In genomic region chr5:57884982-57885381, GRCm38 (mm10) we compare ENCODE assay signal across 19 mouse cellular contexts.
DNase-seq lines count a peak whose midpoint lies in the region; ATAC-seq lines count a peak whose summit lies in the region.
"Had no signal": no experiment of that assay in that cellular context is flagged by ENCODE, and none has a peak within 500 bp of the region (broad histone marks: within the 10 kb centered on the region; RNA-seq: fewer than 3 reads in every experiment).

No protein-coding gene starts in this region.

- H3K36me3 ChIP-seq in hindbrain, embryonic 12.5 days = no peaks in the 10 kb centered on the region
- H3K36me3 ChIP-seq: embryonic facial prominence, embryonic 10.5 days; embryonic facial prominence, embryonic 12.5 days; forebrain, embryonic 15.5 days had no signal

- no peaks in the 10 kb centered on the region for H3K4me1 ChIP-seq in hindbrain, embryonic 12.5 days
- H3K4me1 ChIP-seq: embryonic facial prominence, embryonic 10.5 days; embryonic facial prominence, embryonic 12.5 days; forebrain, embryonic 13.5 days; forebrain, embryonic 15.5 days had no signal

- H3K27me3 ChIP-seq in hindbrain, embryonic 12.5 days = no peaks in the 10 kb centered on the region
- H3K27me3 ChIP-seq: embryonic facial prominence, embryonic 12.5 days; forebrain, embryonic 13.5 days; forebrain, embryonic 15.5 days had no signal

- no peaks in the 10 kb centered on the region for H3K9me3 ChIP-seq in hindbrain, embryonic 12.5 days (replicated peaks)
- H3K9me3 ChIP-seq: embryonic facial prominence, embryonic 10.5 days; embryonic facial prominence, embryonic 12.5 days; forebrain, embryonic 13.5 days; forebrain, embryonic 15.5 days had no signal

- no peak overlapping the region for H3K27ac ChIP-seq in hindbrain, embryonic 12.5 days
- H3K27ac ChIP-seq: embryonic facial prominence, embryonic 10.5 days; embryonic facial prominence, embryonic 12.5 days; forebrain, embryonic 13.5 days; forebrain, embryonic 15.5 days had no signal

- DNase-seq in A20 (ENCODE audit: low read depth, low spot score) = peak; percentile 40
- DNase-seq: adrenal gland, adult 2 months; adrenal gland, postnatal 10 days; adrenal gland, postnatal 25 days; cerebellum, adult 11 months; cerebellum, adult 18-20 months; cerebellum, adult 8-10 months; cerebellum, adult 9-11 months; cerebellum, postnatal 14 days; cerebellum, postnatal 36 days; forebrain, postnatal 0 days had no signal

- ATAC-seq in granulocyte monocyte progenitor cell, adult 5-6 weeks (replicated peaks; ENCODE audit: poor library complexity, severe bottlenecking) = peak; percentile 99
- ATAC-seq in megakaryocyte progenitor cell, adult 5-6 weeks (replicated peaks; ENCODE audit: poor library complexity) = peak; percentile 80
- no peak for ATAC-seq in hindbrain, embryonic 12.5 days (ENCODE audit: low FRiP score)
- ATAC-seq in inflammation-experienced regulatory T-cells, adult 6 months = no peak
- ATAC-seq: forebrain, embryonic 13.5 days; forebrain, embryonic 15.5 days; forebrain, postnatal 0 days had no signal

- H3K4me2 ChIP-seq in hindbrain, embryonic 12.5 days (replicated peaks) = no peak overlapping the region
- H3K4me2 ChIP-seq: embryonic facial prominence, embryonic 12.5 days; forebrain, embryonic 13.5 days; forebrain, embryonic 15.5 days had no signal

- H3K9ac ChIP-seq in hindbrain, embryonic 12.5 days = no peak overlapping the region
- H3K9ac ChIP-seq: embryonic facial prominence, embryonic 12.5 days; forebrain, embryonic 13.5 days; forebrain, embryonic 15.5 days; forebrain, postnatal 0 days had no signal

- no peak overlapping the region for H3K4me3 ChIP-seq in hindbrain, embryonic 12.5 days
- H3K4me3 ChIP-seq: embryonic facial prominence, embryonic 10.5 days; embryonic facial prominence, embryonic 12.5 days; forebrain, embryonic 13.5 days; forebrain, embryonic 15.5 days had no signal

Comparison
In these comparisons a context has a peak if more than half of its experiments do, and no peak if none do; other contexts are left out.
1. ATAC-seq: peak in granulocyte monocyte progenitor cell, adult 5-6 weeks (single experiment) and megakaryocyte progenitor cell, adult 5-6 weeks (single experiment); none in hindbrain, embryonic 12.5 days (single experiment) and inflammation-experienced regulatory T-cells, adult 6 months (single experiment).